Mouse (Mus musculus) naive thymus-derived CD4-positive, alpha-beta T cell, adult 2 months (primary cell): ENCODE measurements at regions not wholly inside any gene's neighbourhood (a gene's known extent, or its start where the extent isn't known, plus 50 kb on each side); places are given as distances from the start of the nearest gene placed in this dataset.

ENCODE experiments used
- DNase-seq: peaks from one replicate; pipeline ENCODE4 v3.0.0-alpha.2; 2011; ENCODE audit warnings: low read depth

GRCm38 (mm10) chr2:117811931-117812330, 299.7 kb upstream of the Thbs1 start:
- DNase-seq = no peak

- DNase-seq = no peak
These were observed 291.9 kb upstream of the Thbs1 start for GRCm38 (mm10) chr2:117819701-117820225.

GRCm38 (mm10) chr2:117820708-117821107, 291.0 kb upstream of the Thbs1 start:
- DNase-seq = no peak

GRCm38 (mm10) chr2:117825088-117825487, 286.6 kb upstream of the Thbs1 start:
- DNase-seq = no peak

GRCm38 (mm10) chr2:117827278-117827677, 284.4 kb upstream of the Thbs1 start:
- DNase-seq = no peak

- DNase-seq = no peak
These were observed 273.3 kb upstream of the Thbs1 start for GRCm38 (mm10) chr2:117838387-117838786.

GRCm38 (mm10) chr2:117840406-117840805, 271.3 kb upstream of the Thbs1 start:
- no peak for DNase-seq

- DNase-seq = no peak
These were observed 269.2 kb upstream of the Thbs1 start for GRCm38 (mm10) chr2:117842309-117842986.

- DNase-seq = no peak
These were observed 259.2 kb upstream of the Thbs1 start for GRCm38 (mm10) chr2:117852442-117852841.

- no peak for DNase-seq
These were observed 249.4 kb upstream of the Thbs1 start for GRCm38 (mm10) chr2:117862301-117862700.

- no peak for DNase-seq
These were observed 246.6 kb upstream of the Thbs1 start for GRCm38 (mm10) chr2:117865119-117865518.

- DNase-seq = no peak
These were observed 244.7 kb upstream of the Thbs1 start for GRCm38 (mm10) chr2:117866946-117867345.

GRCm38 (mm10) chr2:117867409-117867808, 244.3 kb upstream of the Thbs1 start:
- no peak for DNase-seq

- DNase-seq = no peak
These were observed 242.8 kb upstream of the Thbs1 start for GRCm38 (mm10) chr2:117868857-117869256.

GRCm38 (mm10) chr2:117871507-117872282, 240.0 kb upstream of the Thbs1 start:
- no peak for DNase-seq

GRCm38 (mm10) chr2:117877816-117878215, 233.9 kb upstream of the Thbs1 start:
- no peak for DNase-seq

GRCm38 (mm10) chr2:117882136-117882535, 229.5 kb upstream of the Thbs1 start:
- DNase-seq = no peak

GRCm38 (mm10) chr2:117882890-117883289, 228.8 kb upstream of the Thbs1 start:
- no peak for DNase-seq

GRCm38 (mm10) chr2:117886516-117886915, 225.2 kb upstream of the Thbs1 start:
- no peak for DNase-seq

- DNase-seq = no peak
These were observed 210.4 kb upstream of the Thbs1 start for GRCm38 (mm10) chr2:117901311-117901710.

GRCm38 (mm10) chr2:117902837-117903236, 208.8 kb upstream of the Thbs1 start:
- DNase-seq = no peak

- DNase-seq = no peak
These were observed 208.0 kb upstream of the Thbs1 start for GRCm38 (mm10) chr2:117903705-117904104.

GRCm38 (mm10) chr2:117906509-117906908, 205.2 kb upstream of the Thbs1 start:
- DNase-seq = no peak
